Mouse (Mus musculus): ENCODE results near the gene Fbxo24.

Gene Fbxo24

GRCm38 (mm10) chr5:137607860-137608653 is 20.7 kb downstream of the Fbxo24 start:
- Histone ChIP-seq H3K27me3 (ENCODE audit: insufficient read depth, low read length) (no peaks in the 10 kb centered on the region), H3K4me3 (replicated peaks; ENCODE audit: low read length) (peak overlapping the region; percentile 80), H3K4me1 (replicated peaks; ENCODE audit: low read depth, low read length) (peaks cover 90% of the 10 kb centered on the region), H3K9me3 (ENCODE audit: low read length) (no peaks in the 10 kb centered on the region), H3K36me3 (ENCODE audit: insufficient read depth, low read length) (peaks cover 47% of the 10 kb centered on the region)
- no peak for TF ChIP-seq CTCF (conservative IDR thresholded peaks at IDR 0.05; ENCODE audit: low read length)
- no peak for TF ChIP-seq POU5F1 (IDR thresholded peaks at IDR 0.05; ENCODE audit: borderline replicate concordance, low read length)
- TF ChIP-seq NANOG (IDR thresholded peaks at IDR 0.05; ENCODE audit: borderline replicate concordance, low read length): no peak

GRCm38 (mm10) chr5:137601365-137601729 is 27.5 kb downstream of the Fbxo24 start:
- H3K4me3 ChIP-seq (replicated peaks; ENCODE audit: low read length): peak overlapping the region; percentile 90
- peaks cover 44% of the 10 kb centered on the region for H3K36me3 ChIP-seq (ENCODE audit: insufficient read depth, low read length)
- TF ChIP-seq NANOG (IDR thresholded peaks at IDR 0.05; ENCODE audit: borderline replicate concordance, low read length) (no peak), POU5F1 (IDR thresholded peaks at IDR 0.05; ENCODE audit: borderline replicate concordance, low read length) (no peak), CTCF (conservative IDR thresholded peaks at IDR 0.05; ENCODE audit: low read length) (no peak)
- H3K4me1 ChIP-seq (replicated peaks; ENCODE audit: low read depth, low read length): peaks cover 65% of the 10 kb centered on the region
- H3K27me3 ChIP-seq (ENCODE audit: insufficient read depth, low read length): no peaks in the 10 kb centered on the region
- no peaks in the 10 kb centered on the region for H3K9me3 ChIP-seq (ENCODE audit: low read length)

- H3K36me3 ChIP-seq (ENCODE audit: insufficient read depth, low read length): peaks cover 39% of the 10 kb centered on the region
- peak within 1 kb of the TSS; percentile 90 for H3K4me3 ChIP-seq (replicated peaks; ENCODE audit: low read length)
- TF ChIP-seq NANOG (IDR thresholded peaks at IDR 0.05; ENCODE audit: borderline replicate concordance, low read length) (no peak), CTCF (conservative IDR thresholded peaks at IDR 0.05; ENCODE audit: low read length) (no peak), POU5F1 (IDR thresholded peaks at IDR 0.05; ENCODE audit: borderline replicate concordance, low read length) (no peak)
- peaks cover 63% of the 10 kb centered on the region for H3K4me1 ChIP-seq (replicated peaks; ENCODE audit: low read depth, low read length)
- no peaks in the 10 kb centered on the region for H3K27me3 ChIP-seq (ENCODE audit: insufficient read depth, low read length)
- no peaks in the 10 kb centered on the region for H3K9me3 ChIP-seq (ENCODE audit: low read length)
Measured at GRCm38 (mm10) chr5:137600619-137601364, 28.0 kb downstream of the Fbxo24 start, which contains the start of gene Mospd3. TSS of gene Mospd3 (minus strand) at chr5:137601058.

- peaks cover 64% of the 10 kb centered on the region for H3K4me1 ChIP-seq (replicated peaks; ENCODE audit: low read depth, low read length)
- H3K27me3 ChIP-seq (ENCODE audit: insufficient read depth, low read length): no peaks in the 10 kb centered on the region
Measured at GRCm38 (mm10) chr5:137600281-137600618, 28.6 kb downstream of the Fbxo24 start.

GRCm38 (mm10) chr5:137599600-137599999 is 29.2 kb downstream of the Fbxo24 start:
- peak overlapping the region; percentile 90 for H3K4me3 ChIP-seq (replicated peaks; ENCODE audit: low read length)
- peaks cover 65% of the 10 kb centered on the region for H3K4me1 ChIP-seq (replicated peaks; ENCODE audit: low read depth, low read length)
- no peaks in the 10 kb centered on the region for H3K9me3 ChIP-seq (ENCODE audit: low read length)
- H3K27me3 ChIP-seq (ENCODE audit: insufficient read depth, low read length): no peaks in the 10 kb centered on the region
- TF ChIP-seq CTCF (conservative IDR thresholded peaks at IDR 0.05; ENCODE audit: low read length) (no peak), NANOG (IDR thresholded peaks at IDR 0.05; ENCODE audit: borderline replicate concordance, low read length) (no peak), POU5F1 (IDR thresholded peaks at IDR 0.05; ENCODE audit: borderline replicate concordance, low read length) (no peak)
- H3K36me3 ChIP-seq (ENCODE audit: insufficient read depth, low read length): peaks cover 27% of the 10 kb centered on the region

More at GRCm38 (mm10) chr5:137600281-137600618, 28.6 kb downstream of the Fbxo24 start:
- TF ChIP-seq NANOG (IDR thresholded peaks at IDR 0.05; ENCODE audit: borderline replicate concordance, low read length): no peak
- no peak for TF ChIP-seq CTCF (conservative IDR thresholded peaks at IDR 0.05; ENCODE audit: low read length)
- TF ChIP-seq POU5F1 (IDR thresholded peaks at IDR 0.05; ENCODE audit: borderline replicate concordance, low read length): no peak
- peak overlapping the region; percentile 90 for H3K4me3 ChIP-seq (replicated peaks; ENCODE audit: low read length)
- no peaks in the 10 kb centered on the region for H3K9me3 ChIP-seq (ENCODE audit: low read length)
- H3K36me3 ChIP-seq (ENCODE audit: insufficient read depth, low read length): peaks cover 33% of the 10 kb centered on the region

GRCm38 (mm10) chr5:137598100-137598826 is 30.5 kb downstream of the Fbxo24 start:
- Histone ChIP-seq H3K36me3 (ENCODE audit: insufficient read depth, low read length) (peaks cover 16% of the 10 kb centered on the region), H3K4me1 (replicated peaks; ENCODE audit: low read depth, low read length) (peaks cover 58% of the 10 kb centered on the region), H3K9me3 (ENCODE audit: low read length) (no peaks in the 10 kb centered on the region), H3K4me3 (replicated peaks; ENCODE audit: low read length) (peak overlapping the region; percentile 95; the same call in 1 of the 2 replicates), H3K27me3 (ENCODE audit: insufficient read depth, low read length) (no peaks in the 10 kb centered on the region)
- TF ChIP-seq POU5F1 (IDR thresholded peaks at IDR 0.05; ENCODE audit: borderline replicate concordance, low read length) (no peak), NANOG (IDR thresholded peaks at IDR 0.05; ENCODE audit: borderline replicate concordance, low read length) (no peak), CTCF (conservative IDR thresholded peaks at IDR 0.05; ENCODE audit: low read length) (no peak)

- H3K27me3 ChIP-seq (ENCODE audit: insufficient read depth, low read length): no peaks in the 10 kb centered on the region
- H3K9me3 ChIP-seq (ENCODE audit: low read length): no peaks in the 10 kb centered on the region
- peaks cover 51% of the 10 kb centered on the region for H3K4me1 ChIP-seq (replicated peaks; ENCODE audit: low read depth, low read length)
- peak overlapping the region; percentile 95 for H3K4me3 ChIP-seq (replicated peaks; ENCODE audit: low read length)
- TF ChIP-seq POU5F1 (IDR thresholded peaks at IDR 0.05; ENCODE audit: borderline replicate concordance, low read length) (no peak), NANOG (IDR thresholded peaks at IDR 0.05; ENCODE audit: borderline replicate concordance, low read length) (no peak), CTCF (conservative IDR thresholded peaks at IDR 0.05; ENCODE audit: low read length) (no peak)
- H3K36me3 ChIP-seq (ENCODE audit: insufficient read depth, low read length): peaks cover 13% of the 10 kb centered on the region
Measured at GRCm38 (mm10) chr5:137597625-137598024, 31.2 kb downstream of the Fbxo24 start.
